Mouse (Mus musculus): ENCODE results near the gene Spata13. TPM values are rescaled to one million over a fixed set of nuclear protein-coding genes. Genes with fewer than 3 reads are reported as not detected.

The Spata13 gene
- total RNA-seq, 1 experiment from 2014 or later: 33.3 TPM

Other genes starting within 250 kb of the Spata13 start
- not detected in 2 replicates for gene C1qtnf9, start 134.1 kb downstream of the Spata13 start, total RNA-seq (2017)
- gene Mipep, start 150.6 kb downstream of the Spata13 start, total RNA-seq (2017): 12.8 and 25.6 TPM in 2 replicates

Data from hematopoietic stem cell, adult 5-6 weeks (primary cell).